Mouse (Mus musculus): ENCODE results near the gene Sergef. TPM values are rescaled to one million over a fixed set of nuclear protein-coding genes. Genes with fewer than 3 reads are reported as not detected.

Sergef gene
- polyA plus RNA-seq, 1 experiment from 2014 or later = 45.6 TPM

DNA sequence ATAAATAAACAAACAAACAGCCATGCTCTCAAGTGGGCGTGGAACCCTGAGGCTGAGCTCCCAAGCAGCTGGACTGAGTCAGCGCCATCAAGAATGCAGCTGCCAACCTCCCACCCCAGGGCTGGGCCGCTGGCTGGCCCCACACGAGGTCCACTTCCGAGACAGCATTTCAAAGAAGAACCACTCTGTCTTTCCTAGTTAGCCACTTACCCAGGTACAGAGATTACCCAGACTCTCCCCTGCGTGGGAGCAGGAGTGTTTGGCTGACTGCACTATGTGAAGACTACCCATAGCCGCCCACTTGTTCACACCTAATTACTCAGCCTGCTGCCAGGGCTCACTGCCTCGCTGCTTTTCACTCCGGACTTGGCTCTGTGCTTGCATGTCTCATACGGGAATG, 26.5 kb downstream of the Sergef start:
- H3K36me3 ChIP-seq (replicated peaks) = peaks cover 7% of the 10 kb centered on the region; the same call in 1 of the 2 replicates
- H3K27me3 ChIP-seq (replicated peaks) = no peaks in the 10 kb centered on the region
- H3K4me3 ChIP-seq = no peak overlapping the region
- no peak for ATAC-seq (replicated peaks)
- H3K27ac ChIP-seq = no peak overlapping the region
- H3K4me2 ChIP-seq = no peak overlapping the region
- no peaks in the 10 kb centered on the region for H3K4me1 ChIP-seq
- H3K9ac ChIP-seq = no peak overlapping the region
- no peaks in the 10 kb centered on the region for H3K9me3 ChIP-seq
- WGBS = 80% methylated on average over 10 of the region's 10 CpGs

GRCm38 (mm10) chr7:46612421-46612937, 27.1 kb downstream of the Sergef start:
- 76% methylated on average over 6 of the region's 6 CpGs for WGBS

GRCm38 (mm10) chr7:46611970-46612369, 27.6 kb downstream of the Sergef start:
- no peak overlapping the region for H3K4me3 ChIP-seq
- H3K9me3 ChIP-seq = no peaks in the 10 kb centered on the region
- no peak overlapping the region for H3K27ac ChIP-seq
- no peak overlapping the region for H3K4me2 ChIP-seq
- peaks cover 7% of the 10 kb centered on the region; the same call in 1 of the 2 replicates for H3K36me3 ChIP-seq (replicated peaks)
- ATAC-seq (replicated peaks) = no peak
- no peak overlapping the region for H3K9ac ChIP-seq
- H3K27me3 ChIP-seq (replicated peaks) = no peaks in the 10 kb centered on the region
- peaks cover 5% of the 10 kb centered on the region; the same call in 1 of the 2 replicates for H3K4me1 ChIP-seq
- WGBS = 87% methylated on average over 9 of the region's 9 CpGs

More at GRCm38 (mm10) chr7:46612421-46612937, 27.1 kb downstream of the Sergef start:
- no peak overlapping the region for H3K27ac ChIP-seq
- no peak overlapping the region for H3K4me2 ChIP-seq
- H3K27me3 ChIP-seq (replicated peaks) = no peaks in the 10 kb centered on the region
- H3K9me3 ChIP-seq = no peaks in the 10 kb centered on the region
- H3K36me3 ChIP-seq (replicated peaks) = peaks cover 7% of the 10 kb centered on the region; the same call in 1 of the 2 replicates
- no peak overlapping the region for H3K4me3 ChIP-seq
- H3K4me1 ChIP-seq = 0 out of 2 replicates have a peak, but pooled peaks cover under 1% of the 10 kb centered on the region
- no peak overlapping the region for H3K9ac ChIP-seq
- no peak for ATAC-seq (replicated peaks)

DNA sequence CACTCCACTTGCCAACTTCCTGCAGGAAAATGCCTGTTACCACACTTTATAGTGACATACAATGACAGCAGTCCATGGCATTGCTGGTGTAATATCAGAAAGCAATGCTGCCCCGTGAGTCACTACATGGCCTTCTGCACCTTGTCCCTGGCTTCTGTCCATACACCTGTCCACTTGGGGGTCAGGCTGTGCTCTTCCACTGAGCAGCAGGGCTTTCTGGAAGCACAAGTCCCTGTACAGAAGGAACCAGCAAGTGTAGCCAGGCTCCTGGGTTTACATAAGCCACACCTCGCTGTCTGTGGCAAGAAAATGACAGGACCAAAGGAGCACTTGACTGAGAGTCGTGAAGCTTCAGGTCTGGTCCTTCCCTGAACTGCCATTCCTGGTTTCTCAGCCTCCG, 30.3 kb downstream of the Sergef start:
- no peak for ATAC-seq (replicated peaks)
- WGBS = 89% methylated on average over 4 of the region's 4 CpGs

DNA sequence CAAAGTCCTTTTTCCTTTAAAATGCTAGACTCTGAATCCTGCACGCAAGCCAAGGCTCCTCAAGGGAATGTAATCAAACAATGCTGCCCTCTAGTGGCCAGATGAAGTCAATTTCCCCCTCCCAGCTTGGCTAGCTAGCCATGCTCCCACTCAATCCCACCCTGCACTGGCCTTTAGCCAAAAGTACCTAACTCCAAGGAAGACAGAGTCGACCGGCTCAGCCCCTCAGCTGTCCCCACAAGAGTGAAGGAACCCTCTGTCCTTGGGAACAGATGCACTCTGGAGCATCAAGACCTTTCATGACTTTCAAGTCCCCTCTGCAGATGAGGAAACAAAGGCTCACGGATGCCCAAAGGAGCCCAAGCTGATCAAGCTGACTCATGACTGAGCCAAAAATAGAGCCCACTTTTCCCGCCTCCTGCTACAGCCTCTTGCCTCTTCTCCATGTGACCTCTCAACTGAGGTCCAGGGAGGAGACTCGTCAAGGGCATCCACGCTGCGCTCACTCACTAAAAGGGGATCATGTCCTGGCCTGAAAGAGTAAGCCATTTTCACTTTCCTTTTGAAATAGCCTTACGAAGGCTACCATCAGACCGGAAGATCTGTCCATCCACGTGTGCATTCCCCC, 32.1 kb downstream of the Sergef start:
- H3K4me2 ChIP-seq = no peak overlapping the region
- H3K4me3 ChIP-seq = no peak overlapping the region
- WGBS = 56% methylated on average over 11 of the region's 11 CpGs
- H3K27ac ChIP-seq = no peak overlapping the region
- H3K27me3 ChIP-seq (replicated peaks) = no peaks in the 10 kb centered on the region
- peaks cover 5% of the 10 kb centered on the region; the same call in 1 of the 2 replicates for H3K36me3 ChIP-seq (replicated peaks)
- H3K4me1 ChIP-seq = peaks cover 6% of the 10 kb centered on the region; the same call in 1 of the 2 replicates
- no peaks in the 10 kb centered on the region for H3K9me3 ChIP-seq
- peak; percentile 24 for ATAC-seq (replicated peaks)
- no peak overlapping the region for H3K9ac ChIP-seq

More for the DNA sequence above, 30.3 kb downstream of the Sergef start:
- Histone ChIP-seq H3K9ac (no peak overlapping the region), H3K9me3 (no peaks in the 10 kb centered on the region), H3K27ac (no peak overlapping the region), H3K36me3 (replicated peaks) (peaks cover 7% of the 10 kb centered on the region), H3K4me2 (no peak overlapping the region), H3K4me3 (no peak overlapping the region), H3K27me3 (replicated peaks) (no peaks in the 10 kb centered on the region), H3K4me1 (peaks cover 6% of the 10 kb centered on the region; the same call in 1 of the 2 replicates)

- Histone ChIP-seq H3K27ac (no peak overlapping the region), H3K4me1 (peaks cover 6% of the 10 kb centered on the region; the same call in 1 of the 2 replicates), H3K36me3 (replicated peaks) (peaks cover under 1% of the 10 kb centered on the region; the same call in 1 of the 2 replicates), H3K27me3 (replicated peaks) (no peaks in the 10 kb centered on the region), H3K9ac (no peak overlapping the region), H3K4me2 (no peak overlapping the region), H3K4me3 (no peak overlapping the region), H3K9me3 (no peaks in the 10 kb centered on the region)
- peak; percentile 55 for ATAC-seq (replicated peaks)
- 67% methylated on average over 8 of the region's 8 CpGs for WGBS
Measured at GRCm38 (mm10) chr7:46607031-46607426, 32.6 kb downstream of the Sergef start.

GRCm38 (mm10) chr7:46606391-46607030, 33.1 kb downstream of the Sergef start:
- peak; percentile 48; the same call in 1 of the 2 replicates for ATAC-seq (replicated peaks)
- no peaks in the 10 kb centered on the region for H3K9me3 ChIP-seq
- no peaks in the 10 kb centered on the region for H3K27me3 ChIP-seq (replicated peaks)

GRCm38 (mm10) chr7:46603051-46603450, 36.6 kb downstream of the Sergef start:
- Histone ChIP-seq H3K27me3 (replicated peaks) (no peaks in the 10 kb centered on the region), H3K4me1 (peaks cover 17% of the 10 kb centered on the region), H3K27ac (no peak overlapping the region), H3K4me2 (no peak overlapping the region), H3K4me3 (no peak overlapping the region), H3K9me3 (no peaks in the 10 kb centered on the region), H3K9ac (no peak overlapping the region), H3K36me3 (replicated peaks) (no peaks in the 10 kb centered on the region; the same call in 1 of the 2 replicates)
- ATAC-seq (replicated peaks) = no peak
- WGBS = 72% methylated on average over 7 of the region's 7 CpGs

More at GRCm38 (mm10) chr7:46606391-46607030, 33.1 kb downstream of the Sergef start:
- no peaks in the 10 kb centered on the region; the same call in 1 of the 2 replicates for H3K36me3 ChIP-seq (replicated peaks)
- 76% methylated on average over 7 of the region's 7 CpGs for WGBS
- H3K9ac ChIP-seq = no peak overlapping the region
- H3K4me3 ChIP-seq = no peak overlapping the region
- no peak overlapping the region for H3K27ac ChIP-seq
- H3K4me1 ChIP-seq = peaks cover 11% of the 10 kb centered on the region
- H3K4me2 ChIP-seq = no peak overlapping the region

GRCm38 (mm10) chr7:46602079-46602478, 37.5 kb downstream of the Sergef start:
- H3K27me3 ChIP-seq (replicated peaks) = no peaks in the 10 kb centered on the region
- no peak overlapping the region for H3K4me3 ChIP-seq
- H3K4me1 ChIP-seq = peaks cover 13% of the 10 kb centered on the region
- no peak overlapping the region for H3K9ac ChIP-seq
- H3K4me2 ChIP-seq = no peak overlapping the region
- peak; percentile 40; the same call in 1 of the 2 replicates for ATAC-seq (replicated peaks)
- H3K9me3 ChIP-seq = no peaks in the 10 kb centered on the region
- WGBS = 37% methylated on average over 4 of the region's 4 CpGs
- peak overlapping the region; percentile 31; the same call in 1 of the 2 replicates for H3K27ac ChIP-seq
- no peaks in the 10 kb centered on the region; the same call in 1 of the 2 replicates for H3K36me3 ChIP-seq (replicated peaks)

GRCm38 (mm10) chr7:46601097-46601496, 38.5 kb downstream of the Sergef start:
- WGBS = 62% methylated on average over 5 of the region's 5 CpGs
- peaks cover 11% of the 10 kb centered on the region for H3K4me1 ChIP-seq
- no peaks in the 10 kb centered on the region; the same call in 1 of the 2 replicates for H3K36me3 ChIP-seq (replicated peaks)
- H3K9ac ChIP-seq = no peak overlapping the region
- no peak for ATAC-seq (replicated peaks)
- no peaks in the 10 kb centered on the region for H3K27me3 ChIP-seq (replicated peaks)
- no peak overlapping the region for H3K4me3 ChIP-seq
- no peaks in the 10 kb centered on the region for H3K9me3 ChIP-seq
- H3K4me2 ChIP-seq = no peak overlapping the region
- H3K27ac ChIP-seq = peak overlapping the region; percentile 31

DNA sequence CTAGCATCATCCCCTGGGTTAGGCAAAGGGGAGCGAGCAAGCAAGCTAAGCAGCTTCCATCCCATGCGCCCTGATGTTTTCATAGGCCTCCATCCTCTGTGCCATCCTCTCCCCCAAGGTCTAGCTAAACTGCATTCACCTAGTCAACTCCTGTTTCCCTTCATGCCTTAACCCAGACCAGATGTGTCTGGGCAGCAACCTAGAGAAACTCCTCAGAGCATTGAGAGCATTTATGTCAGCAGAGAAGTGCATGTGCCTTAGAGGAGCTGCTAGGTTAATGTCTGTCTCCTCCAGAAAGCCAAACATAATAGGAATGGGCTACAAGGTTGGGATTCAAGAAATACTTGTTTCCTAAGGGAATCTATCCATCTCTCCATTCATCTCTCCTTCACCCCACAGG, 42.6 kb downstream of the Sergef start:
- H3K4me3 ChIP-seq = no peak overlapping the region
- no peaks in the 10 kb centered on the region for H3K9me3 ChIP-seq
- no peak overlapping the region for H3K27ac ChIP-seq
- H3K4me1 ChIP-seq = peaks cover 10% of the 10 kb centered on the region
- no peak overlapping the region for H3K9ac ChIP-seq
- ATAC-seq (replicated peaks) = no peak
- no peaks in the 10 kb centered on the region for H3K27me3 ChIP-seq (replicated peaks)
- 98% methylated on average over 2 of the region's 2 CpGs for WGBS
- no peaks in the 10 kb centered on the region for H3K36me3 ChIP-seq (replicated peaks)
- H3K4me2 ChIP-seq = no peak overlapping the region

DNA sequence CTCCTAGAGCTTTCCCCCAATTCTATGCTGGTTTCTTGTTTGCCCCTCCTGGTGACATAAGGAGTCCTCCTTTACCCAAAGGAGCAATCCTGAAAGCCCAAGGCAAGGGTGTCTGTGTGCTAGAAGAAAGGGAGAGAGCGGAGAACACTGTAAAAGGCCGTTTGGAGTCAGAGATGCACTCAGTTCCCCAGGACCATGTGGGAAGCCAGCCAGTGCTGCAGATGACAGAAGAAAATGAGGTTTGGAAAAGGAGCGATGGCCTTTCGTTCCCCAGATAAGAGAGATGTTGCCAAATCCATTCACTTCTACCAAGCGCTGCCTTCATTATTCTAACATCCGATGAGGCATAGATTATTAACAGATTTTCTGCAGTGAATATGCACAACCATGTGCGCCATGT, 48.1 kb downstream of the Sergef start:
- ATAC-seq (replicated peaks) = no peak
- Histone ChIP-seq H3K27ac (no peak overlapping the region), H3K36me3 (replicated peaks) (no peaks in the 10 kb centered on the region), H3K4me3 (no peak overlapping the region), H3K9ac (no peak overlapping the region), H3K27me3 (replicated peaks) (no peaks in the 10 kb centered on the region), H3K4me2 (no peak overlapping the region), H3K9me3 (no peaks in the 10 kb centered on the region), H3K4me1 (peaks cover 4% of the 10 kb centered on the region)
- 85% methylated on average over 7 of the region's 7 CpGs for WGBS

All from midbrain, embryonic 15.5 days (tissue).